Mouse (Mus musculus): ENCODE results near the gene Cntrob. TPM values are rescaled to one million over a fixed set of nuclear protein-coding genes. Genes with fewer than 3 reads are reported as not detected.

The Cntrob gene
- total and polyA plus RNA-seq, 3 experiments = 16.5 to 38.3 TPM; not detected in 1

- Histone ChIP-seq H3K4me1 (ENCODE audit: control insufficient read depth in 1 of 2, insufficient read depth in 2 of 2, low read length in 2 of 2) (no peaks in the 10 kb centered on the region), H3K9me3 (replicated peaks; ENCODE audit: insufficient read depth, low read length) (no peaks in the 10 kb centered on the region), H3K36me3 (ENCODE audit: control insufficient read depth in 1 of 2, insufficient read depth in 2 of 2, low read length in 2 of 2) (no peaks in the 10 kb centered on the region), H3K79me2 (ENCODE audit: control insufficient read depth, insufficient read depth, low read length, poor library complexity) (no peaks in the 10 kb centered on the region), H3K27me3 (ENCODE audit: control insufficient read depth in 1 of 2, insufficient read depth in 2 of 2, low read length in 2 of 2) (peaks cover 7 to 9% of the 10 kb centered on the region in 2 experiments), H3K4me3 (ENCODE audit: control insufficient read depth in 1 of 2, insufficient read depth in 1 of 2, low read depth in 2 of 2, low read length in 2 of 2) (no peak overlapping the region), H3K9ac (ENCODE audit: control insufficient read depth, low read depth, low read length, poor library complexity, severe bottlenecking) (no peak overlapping the region), H3K27ac (ENCODE audit: control insufficient read depth, low read depth, low read length) (no peak overlapping the region)
- peak; percentile 73 for DNase-seq (ENCODE audit: low read depth, low spot score)
- TF ChIP-seq HCFC1 (IDR thresholded peaks at IDR 0.05; ENCODE audit: low read depth, low read length) = no peak
- TF ChIP-seq TCF12 (IDR thresholded peaks at IDR 0.05; ENCODE audit: low read depth, low read length) = 0 out of 2 replicates have a peak, but pooled peaks have one; percentile 17
- TF ChIP-seq SMC3 (IDR thresholded peaks at IDR 0.05; ENCODE audit: low read depth, low read length) = peak; percentile 65
- TF ChIP-seq SIN3A (IDR thresholded peaks at IDR 0.05; ENCODE audit: low read length) = no peak
- TF ChIP-seq RAD21 (IDR thresholded peaks at IDR 0.05; ENCODE audit: low read depth, low read length) = peak; percentile 28
- TF ChIP-seq CTCF (IDR thresholded peaks at IDR 0.05 in 2 of 3, conservative IDR thresholded peaks at IDR 0.05 in 1 of 3; ENCODE audit: control insufficient read depth in 1 of 3, insufficient read depth in 1 of 3, low read depth in 2 of 3, low read length in 3 of 3, poor library complexity in 1 of 3, severe bottlenecking in 1 of 3) = peak; percentile 68 to 69 (median 68)
- TF ChIP-seq ZC3H11A (IDR thresholded peaks at IDR 0.05; ENCODE audit: low read depth, low read length) = peak; percentile 44; the same call in 1 of the 2 replicates
Measured at GRCm38 (mm10) chr11:69251135-69251842, 72.3 kb downstream of the Cntrob start.

- TF ChIP-seq ZC3H11A (IDR thresholded peaks at IDR 0.05; ENCODE audit: low read depth, low read length) (no peak), E2F4 (IDR thresholded peaks at IDR 0.05; ENCODE audit: borderline replicate concordance, low read depth, low read length) (no peak), EP300 (IDR thresholded peaks at IDR 0.05; ENCODE audit: low read depth in 1 of 2, low read length in 2 of 2) (no peak), KAT2A (conservative IDR thresholded peaks at IDR 0.05; ENCODE audit: low read depth, low read length) (no peak), USF1 (IDR thresholded peaks at IDR 0.05; ENCODE audit: low read depth, low read length) (no peak), ELF1 (IDR thresholded peaks at IDR 0.05; ENCODE audit: low read depth, low read length) (no peak), ZMIZ1 (IDR thresholded peaks at IDR 0.05; ENCODE audit: low read depth, low read length) (no peak), POLR2AphosphoS5 (IDR thresholded peaks at IDR 0.05; ENCODE audit: borderline replicate concordance, low read depth, low read length) (no peak), SIN3A (IDR thresholded peaks at IDR 0.05; ENCODE audit: low read length) (no peak), MYB (IDR thresholded peaks at IDR 0.05; ENCODE audit: low read depth, low read length) (no peak), TCF12 (IDR thresholded peaks at IDR 0.05; ENCODE audit: low read depth, low read length) (no peak), USF2 (IDR thresholded peaks at IDR 0.05; ENCODE audit: borderline replicate concordance in 1 of 2, insufficient read depth in 1 of 2, low read depth in 1 of 2, low read length in 2 of 2) (no peak), NRF1 (IDR thresholded peaks at IDR 0.05; ENCODE audit: insufficient read depth, low read depth, low read length, poor library complexity, severe bottlenecking) (no peak), TBP (IDR thresholded peaks at IDR 0.05; ENCODE audit: low read depth, low read length) (no peak), SMC3 (IDR thresholded peaks at IDR 0.05; ENCODE audit: low read depth, low read length) (no peak), ETS1 (IDR thresholded peaks at IDR 0.05; ENCODE audit: low read depth, low read length) (no peak), NELFE (IDR thresholded peaks at IDR 0.05; ENCODE audit: low read depth, low read length) (no peak), POLR2AphosphoS2 (IDR thresholded peaks at IDR 0.05; ENCODE audit: low read length) (no peak), CHD2 (IDR thresholded peaks at IDR 0.05; ENCODE audit: low read length) (no peak), MEF2A (IDR thresholded peaks at IDR 0.05; ENCODE audit: extremely low read depth, insufficient replicate concordance, low read depth, low read length, poor library complexity, severe bottlenecking) (no peak)
- no peak overlapping the region for H3K27ac ChIP-seq (ENCODE audit: control insufficient read depth, low read depth, low read length)
- DNase-seq (ENCODE audit: low read depth, low spot score) = no peak
- H3K9ac ChIP-seq (ENCODE audit: control insufficient read depth, low read depth, low read length, poor library complexity, severe bottlenecking) = no peak overlapping the region
- H3K4me1 ChIP-seq (ENCODE audit: control insufficient read depth in 1 of 2, insufficient read depth in 2 of 2, low read length in 2 of 2) = peaks cover 2 to 4% of the 10 kb centered on the region in 2 experiments; a peak in 3 of 4 replicates
- H3K27me3 ChIP-seq (ENCODE audit: control insufficient read depth in 1 of 2, insufficient read depth in 2 of 2, low read length in 2 of 2) = peaks cover 5 to 9% of the 10 kb centered on the region in 2 experiments; a peak in 3 of 4 replicates
- no peaks in the 10 kb centered on the region for H3K9me3 ChIP-seq (replicated peaks; ENCODE audit: insufficient read depth, low read length)
- H3K36me3 ChIP-seq (ENCODE audit: control insufficient read depth in 1 of 2, insufficient read depth in 2 of 2, low read length in 2 of 2) = peaks cover 0 to 5% of the 10 kb centered on the region in 2 experiments; a peak in 2 of 4 replicates
- H3K4me3 ChIP-seq (ENCODE audit: control insufficient read depth in 1 of 2, insufficient read depth in 1 of 2, low read depth in 2 of 2, low read length in 2 of 2) = no peak overlapping the region
- H3K79me2 ChIP-seq (ENCODE audit: control insufficient read depth, insufficient read depth, low read length, poor library complexity) = no peaks in the 10 kb centered on the region
Measured at GRCm38 (mm10) chr11:69250106-69250505, 73.5 kb downstream of the Cntrob start.

All from MEL (cell line).